8 mouse cellular contexts compared by ENCODE assay signal in the genomic region with DNA sequence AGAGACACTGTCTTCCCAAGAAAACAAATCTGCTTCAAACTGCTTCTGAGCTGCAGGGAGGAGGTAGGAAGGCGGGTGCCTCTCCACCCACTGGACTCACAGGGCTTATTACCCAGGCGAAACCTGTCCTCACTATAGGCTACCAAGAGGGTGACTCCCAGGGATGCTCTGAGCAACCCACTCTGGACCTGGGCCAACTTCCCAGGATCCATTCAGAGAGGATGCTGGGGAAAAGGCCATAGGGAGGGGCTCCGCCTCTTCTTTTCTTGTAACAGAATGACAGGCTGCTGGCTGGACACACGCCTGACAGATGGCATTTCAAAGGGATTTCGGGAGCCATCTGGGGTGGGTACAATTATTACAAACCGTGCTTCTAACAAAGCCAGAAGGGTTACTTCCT.
DNase-seq lines count a peak whose midpoint lies in the region; ATAC-seq and TF ChIP-seq lines count a peak whose summit lies in the region.

No protein-coding gene starts in this region.

- no peak overlapping the region for H3K9ac ChIP-seq in lung, postnatal 0 days (replicated peaks; ENCODE audit: low read depth)
- no peak overlapping the region for H3K9ac ChIP-seq in neural tube, embryonic 15.5 days (replicated peaks)

- no peak overlapping the region for H3K4me3 ChIP-seq in lung, postnatal 0 days (ENCODE audit: low read depth, low read length)
- no peak overlapping the region for H3K4me3 ChIP-seq in lung, adult 2 months (replicated peaks; ENCODE audit: extremely low read depth, low read depth, low read length)
- H3K4me3 ChIP-seq in neural tube, embryonic 15.5 days (replicated peaks) = no peak overlapping the region
- H3K4me3 ChIP-seq in thymus, adult 2 months (ENCODE audit: control insufficient read depth, insufficient read depth, low read length) = no peak overlapping the region

- TF ChIP-seq EP300 in lung, postnatal 0 days (IDR thresholded peaks at IDR 0.05) = no peak

- no peak; the same call in 1 of the 2 replicates for ATAC-seq in lung, postnatal 0 days
- ATAC-seq in neural tube, embryonic 15.5 days (ENCODE audit: low FRiP score) = peak; percentile 70

- H3K9me3 ChIP-seq in lung, postnatal 0 days (ENCODE audit: low read length) = no peaks in the 10 kb centered on the region
- H3K9me3 ChIP-seq in neural tube, embryonic 15.5 days (replicated peaks) = no peaks in the 10 kb centered on the region

- no peaks in the 10 kb centered on the region for H3K36me3 ChIP-seq in lung, postnatal 0 days (ENCODE audit: insufficient read depth, low read length)
- no peaks in the 10 kb centered on the region for H3K36me3 ChIP-seq in neural tube, embryonic 15.5 days
- H3K36me3 ChIP-seq in thymus, adult 2 months (ENCODE audit: control insufficient read depth, insufficient read depth, low read length) = no peaks in the 10 kb centered on the region

- no peak overlapping the region for H3K4me2 ChIP-seq in lung, postnatal 0 days (replicated peaks; ENCODE audit: low read depth, low read length)
- peak overlapping the region; percentile 7; the same call in 1 of the 2 replicates for H3K4me2 ChIP-seq in neural tube, embryonic 15.5 days

- H3K27me3 ChIP-seq in lung, postnatal 0 days (replicated peaks; ENCODE audit: insufficient read depth, low read length) = no peaks in the 10 kb centered on the region
- no peaks in the 10 kb centered on the region for H3K27me3 ChIP-seq in neural tube, embryonic 15.5 days (replicated peaks)
- no peaks in the 10 kb centered on the region for H3K27me3 ChIP-seq in thymus, adult 2 months (ENCODE audit: control insufficient read depth, insufficient read depth, low read length)

- TF ChIP-seq POLR2A in lung, adult 2 months (IDR thresholded peaks at IDR 0.05; ENCODE audit: borderline replicate concordance, extremely low read depth, low read depth, low read length) = no peak
- no peak for TF ChIP-seq POLR2A in thymus, adult 2 months (IDR thresholded peaks at IDR 0.05; ENCODE audit: control insufficient read depth, extremely low read depth, insufficient read depth, low read length, poor library complexity)

- H3K27ac ChIP-seq in lung, postnatal 0 days (ENCODE audit: low read length) = no peak overlapping the region
- peak overlapping the region; percentile 48 for H3K27ac ChIP-seq in neural tube, embryonic 15.5 days (replicated peaks)
- H3K27ac ChIP-seq in thymus, adult 2 months (ENCODE audit: control insufficient read depth, insufficient read depth, low read length) = no peak overlapping the region

- TF ChIP-seq CTCF in lung, postnatal 0 days (IDR thresholded peaks at IDR 0.05) = no peak
- TF ChIP-seq CTCF in lung, adult 2 months (IDR thresholded peaks at IDR 0.05; ENCODE audit: insufficient read depth, low read length) = no peak
- no peak for TF ChIP-seq CTCF in thymus, adult 2 months (IDR thresholded peaks at IDR 0.05; ENCODE audit: borderline replicate concordance, control insufficient read depth, extremely low read depth, insufficient read depth, low read length, poor library complexity)

- H3K4me1 ChIP-seq in lung, postnatal 0 days (ENCODE audit: insufficient read depth, low read depth, low read length) = no peaks in the 10 kb centered on the region
- no peaks in the 10 kb centered on the region for H3K4me1 ChIP-seq in lung, adult 2 months (ENCODE audit: control insufficient read depth, insufficient read depth, low read length)
- H3K4me1 ChIP-seq in neural tube, embryonic 15.5 days = peaks cover 36% of the 10 kb centered on the region
- H3K4me1 ChIP-seq in thymus, adult 2 months (replicated peaks; ENCODE audit: control insufficient read depth, insufficient read depth, low read length) = no peaks in the 10 kb centered on the region

- 55% methylated on average over 6 of the region's 6 CpGs for WGBS in lung, postnatal 0 days
- 69% methylated on average over 6 of the region's 6 CpGs for WGBS in lung, adult 2 months
- 13% methylated on average over 6 of the region's 6 CpGs for WGBS in neural tube, embryonic 15.5 days
- 95% methylated on average over 6 of the region's 6 CpGs for WGBS in thymus, adult 2 months

- DNase-seq in lung, postnatal 0 days (ENCODE audit: low spot score) = peak; percentile 22
- no peak for DNase-seq in lung, adult 2 months
- peak; percentile 56 to 90 for DNase-seq in cerebellum, postnatal 4 days (ENCODE audit: low spot score in 2 of 2)
- DNase-seq in frontal cortex, postnatal 36 days (ENCODE audit: low spot score in 2 of 2) = peak; percentile 69 to 75
- DNase-seq in left cerebral cortex, adult 11 months (ENCODE audit: low spot score) = peak; percentile 31
- DNase-seq in thymus, adult 2 months = no peak
- no peak for DNase-seq in spleen, postnatal 14 days (ENCODE audit: low spot score in 2 of 2)

Comparison
In these comparisons a context has a peak if more than half of its experiments do, and no peak if none do; other contexts are left out.
1. DNase-seq: peak in lung, postnatal 0 days (single experiment), cerebellum, postnatal 4 days (2 of 2), frontal cortex, postnatal 36 days (2 of 2) and left cerebral cortex, adult 11 months (single experiment); none in lung, adult 2 months (single experiment), thymus, adult 2 months (single experiment) and spleen, postnatal 14 days (0 of 2).